Mouse (Mus musculus): ENCODE measurements around the gene Umad1. TPM values are rescaled to one million over a fixed set of nuclear protein-coding genes. Genes with fewer than 3 reads are reported as not detected.

The Umad1 gene
- total RNA-seq, 2 experiments from 2014 or later = 42.7 to 43.6 TPM

DNA sequence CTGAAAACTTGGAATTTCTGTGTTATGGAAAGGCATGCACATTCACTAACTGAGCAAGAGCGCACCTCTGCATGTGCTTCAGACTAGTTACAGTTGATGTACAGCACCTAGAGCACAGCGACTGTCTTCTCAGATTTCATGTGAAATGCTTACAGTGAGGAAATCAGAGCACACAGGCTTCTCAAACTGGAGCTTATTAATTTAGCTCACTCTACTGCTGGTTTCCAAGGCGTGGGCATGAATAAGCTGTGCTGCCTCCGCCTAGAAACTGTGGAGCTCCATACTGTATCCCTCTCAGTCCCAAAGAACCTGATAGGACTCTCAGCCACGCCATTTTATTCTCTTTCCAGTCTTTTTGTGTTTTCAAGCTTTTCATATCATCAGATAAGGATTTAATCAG is 144.0 kb downstream of the Umad1 start:
- no peak for DNase-seq (ENCODE audit: low spot score in 2 of 2)

DNA sequence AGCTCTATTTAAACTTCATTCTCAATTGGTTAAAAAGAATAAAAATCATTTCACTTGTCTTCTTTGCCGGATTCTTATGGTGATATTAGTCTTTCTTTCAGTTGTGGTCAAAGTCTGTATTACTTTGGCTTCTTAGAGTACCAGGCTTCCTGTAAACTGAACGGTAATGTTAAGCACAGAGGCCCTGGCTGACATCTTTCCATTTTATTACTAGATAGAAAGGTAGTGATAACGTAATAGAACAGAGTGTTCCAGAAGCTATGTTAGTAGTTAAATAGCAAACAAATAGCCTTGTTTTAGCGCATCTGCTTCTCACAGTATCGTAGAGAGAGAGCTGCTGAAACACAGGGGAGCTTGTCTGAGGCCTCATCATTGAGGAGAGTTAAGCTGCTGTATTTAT is 146.8 kb downstream of the Umad1 start:
- no peak for DNase-seq (ENCODE audit: low spot score in 2 of 2)
- intact Hi-C loops (cut with DNase I) = no loop called here

More for the DNA sequence above, 144.0 kb downstream of the Umad1 start:
- intact Hi-C loops (cut with DNase I) = no loop called here

DNA sequence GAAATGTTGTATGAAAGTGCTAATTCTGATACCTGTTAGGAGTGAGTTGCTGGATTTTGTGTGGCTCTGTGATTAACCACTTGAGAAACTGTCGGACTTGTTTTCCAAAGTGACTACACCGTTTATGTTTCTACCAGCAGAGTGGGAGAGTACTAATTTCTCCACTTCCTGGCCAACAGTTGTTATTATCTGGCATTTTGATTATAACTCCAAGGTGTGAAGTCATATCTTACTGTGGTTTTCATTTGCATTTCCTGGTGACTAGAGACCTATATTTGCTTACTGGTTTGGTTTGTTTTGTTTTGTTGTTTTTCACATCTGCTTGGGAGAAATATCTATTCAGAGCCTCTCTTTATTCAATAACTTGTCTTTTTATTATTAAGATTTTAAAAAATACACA is 149.2 kb downstream of the Umad1 start:
- intact Hi-C loops (cut with DNase I) = no loop called here
- DNase-seq (ENCODE audit: low spot score in 2 of 2) = no peak

DNA sequence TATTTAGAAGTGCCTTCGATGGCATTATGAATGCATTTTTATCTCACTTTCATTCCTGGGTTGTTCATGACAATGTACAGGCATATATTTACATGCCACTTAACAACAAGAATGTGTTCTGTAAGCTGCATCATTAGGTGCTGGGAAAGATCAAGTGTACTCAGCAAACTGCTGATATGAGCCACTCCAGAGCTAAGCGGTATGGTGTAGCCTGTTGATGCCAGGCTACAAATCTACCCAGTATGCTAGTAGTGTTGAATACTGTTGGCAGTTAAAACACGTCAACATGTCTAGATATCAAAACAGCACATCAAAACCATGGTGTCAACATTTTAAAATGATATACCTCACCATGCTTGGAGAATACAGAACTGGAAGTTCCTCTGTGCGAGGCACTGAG is 150.8 kb downstream of the Umad1 start:
- intact Hi-C loops (cut with DNase I) = loop anchor here (10.0 kb wide), 1 partner anchor 135 kb away; no protein-coding TSS in a partner anchor

DNA sequence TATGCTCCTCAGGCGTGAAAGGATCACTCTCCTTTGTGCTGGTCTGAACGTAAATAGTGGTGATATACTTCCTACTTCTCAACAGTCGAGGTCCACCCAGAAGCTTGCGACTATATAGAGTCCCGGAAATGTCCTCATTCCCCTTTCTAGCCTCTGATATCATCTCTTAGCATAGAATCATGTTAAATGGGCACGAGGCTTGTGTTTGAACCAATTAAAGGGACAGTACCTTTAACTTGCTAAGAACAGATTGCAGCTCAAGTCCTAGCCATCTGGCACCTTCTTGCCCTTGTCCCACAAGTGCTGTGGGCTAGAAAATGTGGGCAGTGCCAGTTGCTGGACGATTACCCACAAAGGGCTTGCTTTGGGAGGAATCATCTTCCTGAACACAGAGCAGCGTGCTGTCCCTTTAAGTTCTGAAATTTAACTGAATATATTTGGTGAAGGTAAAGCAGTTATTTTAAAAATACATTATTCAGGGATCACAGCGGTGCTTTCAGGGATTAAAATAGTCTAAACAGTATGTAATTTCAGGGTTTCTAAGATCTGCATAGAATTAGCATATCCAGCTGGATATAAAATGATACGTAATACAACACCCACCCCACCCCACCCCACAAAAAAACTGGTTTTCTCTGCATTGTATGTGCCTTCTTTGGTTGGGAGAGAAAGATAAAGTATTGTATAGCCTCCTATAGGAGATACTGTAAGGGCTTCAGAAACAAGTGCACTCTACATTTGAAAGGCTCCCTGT is 153.9 kb downstream of the Umad1 start:
- intact Hi-C loops (cut with DNase I) = loop anchor here (10.0 kb wide), 1 partner anchor 138 kb away; no protein-coding TSS in a partner anchor

More for the DNA sequence above, 150.8 kb downstream of the Umad1 start:
- DNase-seq (ENCODE audit: low spot score in 2 of 2) = no peak

DNA sequence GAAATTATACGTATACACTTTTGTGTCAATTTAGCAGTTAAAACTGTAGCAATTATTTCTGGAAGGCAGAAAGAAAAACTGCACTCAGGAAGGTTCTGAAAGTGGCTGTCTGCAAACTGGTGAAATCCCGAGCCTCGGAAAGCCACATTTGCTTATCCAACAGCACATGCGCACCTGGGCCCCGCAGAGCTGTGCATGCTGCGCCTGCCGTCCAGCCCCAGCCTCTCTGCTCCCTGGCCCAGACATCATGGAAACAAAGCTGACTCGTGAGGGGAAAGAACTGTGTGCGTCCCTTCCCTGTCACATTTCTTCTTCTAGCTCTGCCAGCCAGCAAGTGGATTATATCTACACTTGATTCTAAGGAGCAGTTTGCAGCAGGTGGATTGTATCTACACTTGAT is 154.9 kb downstream of the Umad1 start:
- DNase-seq (ENCODE audit: low spot score in 2 of 2) = peak; percentile 45 to 46
- intact Hi-C loops (cut with DNase I) = loop anchor here (10.0 kb wide), 1 partner anchor 139 kb away; no protein-coding TSS in a partner anchor

More for the DNA sequence above, 153.9 kb downstream of the Umad1 start:
- DNase-seq (ENCODE audit: low spot score in 2 of 2) = peak; percentile 30 to 45

DNA sequence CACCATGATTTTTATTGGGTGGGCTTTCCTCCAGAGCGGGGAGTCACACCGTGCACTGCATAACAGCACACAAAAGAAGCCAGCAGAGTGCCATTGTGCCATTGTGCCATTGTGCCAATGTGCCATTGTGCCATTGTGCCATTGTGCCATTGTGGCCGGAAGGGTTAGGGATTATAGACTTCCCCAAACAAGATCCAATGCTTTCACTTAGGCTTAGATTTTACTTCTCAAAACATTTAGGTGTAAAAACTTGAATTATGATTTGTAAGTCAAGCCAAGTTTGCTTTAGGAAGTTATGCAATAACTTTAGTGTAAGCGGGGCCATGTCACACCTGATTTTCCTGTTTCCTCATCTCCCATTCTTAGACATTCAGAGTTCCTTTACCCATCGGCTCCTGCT is 156.7 kb downstream of the Umad1 start:
- DNase-seq (ENCODE audit: low spot score in 2 of 2) = no peak
- intact Hi-C loops (cut with DNase I) = loop anchor here (10.0 kb wide), 1 partner anchor 141 kb away; no protein-coding TSS in a partner anchor

DNA sequence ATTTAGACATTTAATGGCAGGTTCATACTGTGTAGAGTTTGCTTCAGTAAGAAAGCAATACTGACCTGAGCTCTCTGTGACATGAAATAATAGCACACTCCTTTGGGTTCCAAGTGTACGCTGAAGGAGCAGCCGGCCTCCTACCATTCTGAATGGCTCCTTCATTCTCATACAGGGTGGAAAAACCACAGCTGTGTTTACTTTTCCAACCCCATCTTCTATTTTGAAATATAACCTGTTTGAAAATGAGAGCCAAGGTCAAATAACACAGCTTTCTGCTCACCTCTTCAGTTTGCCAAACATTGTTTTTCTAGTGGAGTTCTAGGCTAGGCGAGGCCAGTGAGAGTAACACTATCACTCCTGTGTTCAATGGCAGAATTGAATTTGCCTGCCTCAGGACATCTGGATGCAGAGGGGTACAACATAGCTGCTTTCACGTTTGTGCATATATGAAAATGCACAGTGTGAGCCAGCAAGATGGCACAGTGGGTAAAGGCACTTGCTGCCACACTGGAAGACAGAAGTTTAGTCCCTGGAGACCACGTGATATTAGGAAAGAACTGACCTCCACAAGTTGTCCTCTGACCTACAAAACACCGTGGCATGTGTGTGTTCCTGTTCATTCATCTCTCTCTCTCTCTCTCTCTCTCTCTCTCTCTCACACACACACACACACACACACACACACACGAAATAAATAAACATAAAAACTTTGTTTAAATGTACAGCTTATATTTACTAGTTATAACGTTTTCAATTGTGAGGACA is 157.9 kb downstream of the Umad1 start:
- DNase-seq (ENCODE audit: low spot score in 2 of 2) = no peak
- intact Hi-C loops (cut with DNase I) = loop anchor here (10.0 kb wide), 1 partner anchor 142 kb away; no protein-coding TSS in a partner anchor

DNA sequence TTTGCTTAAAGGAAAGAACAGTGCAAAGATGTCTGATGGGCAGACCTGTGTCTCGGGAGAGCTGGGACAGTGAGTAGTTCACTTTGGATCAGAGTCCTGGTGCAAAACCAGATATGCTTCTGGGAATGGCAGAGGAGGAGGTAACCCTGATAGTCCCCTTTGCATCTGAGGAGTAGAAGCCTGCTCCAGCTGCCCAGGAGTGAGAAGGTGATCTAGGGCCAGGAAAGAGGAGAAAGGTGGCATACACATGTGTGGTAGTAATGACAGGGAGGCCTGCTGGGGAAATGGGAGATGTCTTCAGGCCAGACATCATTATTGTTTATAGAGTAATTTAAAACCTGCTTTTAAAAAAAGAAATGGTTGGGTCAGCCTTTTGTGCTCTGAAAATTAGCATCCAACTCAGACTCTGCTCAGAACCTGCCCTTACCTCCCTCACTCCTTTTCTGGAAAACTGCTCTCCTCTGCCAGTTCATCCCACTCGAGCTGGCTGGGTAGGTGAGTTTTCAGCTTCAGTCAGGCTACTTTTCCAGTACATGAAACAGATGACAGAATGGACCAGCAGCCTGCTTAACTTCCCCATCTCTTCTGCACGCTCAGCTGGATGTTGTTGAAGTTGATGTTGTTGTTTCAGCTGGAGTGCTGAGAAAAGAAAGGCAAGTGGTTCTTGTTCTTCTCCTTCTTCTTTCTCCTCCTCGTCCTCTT is 160.5 kb downstream of the Umad1 start:
- intact Hi-C loops (cut with DNase I) = loop anchor here (10.0 kb wide), 1 partner anchor 145 kb away; no protein-coding TSS in a partner anchor

DNA sequence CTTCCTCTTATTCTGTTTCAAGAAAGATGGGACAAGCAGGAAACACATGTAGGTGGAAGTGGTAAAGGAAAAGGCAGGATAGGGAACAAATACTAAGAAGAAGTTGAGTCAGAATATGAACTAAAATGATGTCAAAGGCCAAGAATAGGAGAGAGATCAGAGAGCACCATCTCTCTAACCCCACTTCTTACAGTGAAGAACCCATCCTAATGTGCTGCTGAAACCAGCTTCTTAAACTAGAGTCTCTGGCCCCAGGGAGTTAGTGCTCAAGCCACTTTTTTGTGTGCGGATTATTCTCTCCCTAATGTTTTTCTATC is 161.1 kb downstream of the Umad1 start:
- intact Hi-C loops (cut with DNase I) = no loop called here

More for the DNA sequence above, 160.5 kb downstream of the Umad1 start:
- DNase-seq (ENCODE audit: low spot score in 2 of 2) = no peak

DNA sequence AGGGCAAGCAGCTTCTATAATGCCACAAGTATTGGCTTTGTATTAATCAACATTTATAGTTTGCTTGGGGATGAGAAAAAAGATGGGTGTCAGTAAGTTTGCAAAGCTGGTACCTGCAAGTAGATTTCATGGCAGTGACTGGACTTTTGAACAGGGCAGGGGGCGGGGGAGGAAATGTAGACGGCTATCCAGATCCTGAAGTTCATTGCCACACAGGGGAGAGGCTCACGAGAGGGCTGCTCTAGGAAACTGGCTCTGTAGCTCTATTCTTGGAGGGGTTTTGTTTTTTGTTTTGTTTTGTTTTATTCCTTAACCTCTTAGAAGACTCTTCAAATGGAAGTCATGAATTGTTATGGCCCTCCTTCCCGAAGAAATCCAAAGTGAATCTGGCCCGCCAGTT is 162.3 kb downstream of the Umad1 start:
- intact Hi-C loops (cut with DNase I) = no loop called here
- no peak for DNase-seq (ENCODE audit: low spot score in 2 of 2)

More for the DNA sequence above, 161.1 kb downstream of the Umad1 start:
- DNase-seq (ENCODE audit: low spot score in 2 of 2) = no peak

DNA sequence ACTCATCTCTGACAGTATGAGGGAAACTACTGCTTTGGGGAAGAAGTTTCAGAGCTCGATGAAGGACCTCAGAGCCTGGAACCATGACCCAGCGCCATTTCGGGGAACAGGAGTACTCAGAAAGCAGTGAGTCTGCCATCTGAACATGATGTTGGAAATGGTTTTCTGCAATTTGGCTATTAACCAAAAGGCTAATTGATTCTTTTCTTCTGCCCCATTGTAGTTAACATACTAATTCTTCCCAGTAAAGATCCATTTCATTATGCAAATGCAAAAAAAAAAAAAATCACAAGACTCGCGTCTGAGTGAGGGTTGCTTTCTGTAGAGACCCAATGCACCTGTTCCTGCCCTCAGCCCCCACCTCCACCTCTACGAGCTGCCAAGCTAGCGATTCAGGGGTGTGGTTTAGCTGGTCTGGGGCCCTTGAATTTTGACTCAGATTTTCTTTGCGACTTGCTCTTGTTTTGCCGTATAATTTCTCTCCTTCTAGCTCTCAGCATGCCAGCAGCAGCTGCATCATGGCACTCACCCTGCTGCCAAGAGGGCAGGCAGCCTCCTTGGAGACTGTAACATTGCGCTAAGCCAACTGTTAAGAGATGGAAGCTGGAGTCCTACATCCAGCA is 163.0 kb downstream of the Umad1 start:
- no peak for DNase-seq (ENCODE audit: low spot score in 2 of 2)
- intact Hi-C loops (cut with DNase I) = no loop called here

DNA sequence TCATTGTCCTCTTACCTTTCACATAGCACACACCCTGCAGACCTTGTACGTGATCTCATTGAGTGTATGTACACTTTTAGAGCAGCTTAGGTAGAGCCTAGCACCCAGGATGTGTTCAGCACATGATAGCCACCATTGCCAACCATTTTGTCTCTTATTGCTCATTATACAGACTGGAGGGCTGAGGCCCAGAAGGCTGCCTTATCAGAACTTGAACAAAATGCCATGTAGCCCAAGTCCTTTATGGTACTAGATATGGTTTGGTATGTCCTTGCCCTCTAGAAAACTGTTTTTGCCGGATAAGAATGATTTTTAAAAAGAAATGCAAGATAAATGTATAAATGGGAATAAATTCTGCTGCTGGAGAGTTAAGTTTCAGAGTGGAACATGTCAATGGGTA is 164.1 kb downstream of the Umad1 start:
- intact Hi-C loops (cut with DNase I) = no loop called here
- DNase-seq (ENCODE audit: low spot score in 2 of 2) = no peak

DNA sequence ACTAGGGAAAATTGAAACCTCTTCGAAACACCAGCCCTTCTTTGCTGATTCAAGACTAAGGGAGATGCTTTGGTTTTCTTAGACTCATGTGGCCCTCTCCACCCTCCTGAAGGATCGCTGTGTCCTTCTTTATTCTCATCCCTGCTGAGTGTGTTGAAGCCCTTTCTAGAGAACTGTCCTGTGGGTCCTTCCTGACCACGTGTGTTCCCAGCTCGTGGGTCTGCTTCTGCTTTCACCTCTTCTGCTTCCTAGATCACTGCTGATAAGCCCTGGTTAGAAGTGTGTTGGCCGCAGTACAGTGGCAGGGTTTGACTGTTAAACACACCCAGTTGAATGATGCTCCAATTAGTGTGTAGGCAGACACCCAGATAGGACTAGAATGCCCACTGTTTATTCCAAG is 168.6 kb downstream of the Umad1 start:
- DNase-seq (ENCODE audit: low spot score in 2 of 2) = no peak
- intact Hi-C loops (cut with DNase I) = no loop called here

DNA sequence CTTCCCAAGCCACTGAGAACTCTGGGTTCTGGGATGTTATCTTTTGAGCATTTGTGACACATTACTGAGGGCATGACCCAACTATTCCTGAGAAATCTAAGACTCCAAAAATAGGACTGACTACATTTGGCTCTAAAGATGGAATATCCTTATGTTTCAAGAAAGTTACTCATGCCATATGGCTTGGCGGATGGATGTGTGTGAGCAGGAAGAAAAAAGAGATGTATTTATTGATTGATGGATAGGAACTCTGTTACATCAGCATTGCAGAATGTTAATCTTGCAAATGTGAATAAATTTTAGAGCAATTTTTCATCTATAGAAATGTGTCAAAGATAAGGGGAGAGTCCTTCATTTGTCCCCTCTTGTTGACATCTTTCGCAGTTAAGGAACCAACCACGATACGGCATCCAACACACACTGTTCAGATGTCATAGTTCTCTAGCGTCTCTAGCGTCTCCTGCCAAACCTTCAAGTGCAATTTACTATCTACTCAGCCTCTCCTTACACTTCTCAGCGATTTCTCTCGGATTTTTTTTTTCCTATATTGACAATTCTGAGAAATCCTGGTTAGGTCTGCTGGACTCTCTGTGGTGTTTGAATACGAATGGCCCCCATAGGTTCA is 171.6 kb downstream of the Umad1 start:
- intact Hi-C loops (cut with DNase I) = no loop called here
- DNase-seq (ENCODE audit: low spot score in 2 of 2) = no peak

DNA sequence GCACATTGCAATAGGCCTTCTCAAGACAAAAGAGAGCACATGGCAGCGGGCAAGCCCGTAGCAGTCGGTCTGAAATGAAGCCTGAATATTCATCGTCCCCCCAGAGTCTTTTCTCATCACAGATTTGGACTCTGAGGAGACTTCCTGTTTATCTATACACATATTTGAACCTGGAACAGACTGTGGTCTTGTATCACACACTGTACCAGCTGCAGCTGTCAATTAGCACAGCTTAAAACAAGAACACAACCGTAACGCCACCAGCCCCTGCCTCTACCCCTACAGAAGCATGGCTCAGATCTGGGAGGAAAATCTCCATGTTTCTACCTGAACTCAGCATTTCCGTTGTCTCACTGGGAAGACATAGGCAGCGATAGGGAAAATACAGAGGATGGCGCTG is 174.1 kb downstream of the Umad1 start:
- DNase-seq (ENCODE audit: low spot score in 2 of 2) = no peak
- intact Hi-C loops (cut with DNase I) = no loop called here

DNA sequence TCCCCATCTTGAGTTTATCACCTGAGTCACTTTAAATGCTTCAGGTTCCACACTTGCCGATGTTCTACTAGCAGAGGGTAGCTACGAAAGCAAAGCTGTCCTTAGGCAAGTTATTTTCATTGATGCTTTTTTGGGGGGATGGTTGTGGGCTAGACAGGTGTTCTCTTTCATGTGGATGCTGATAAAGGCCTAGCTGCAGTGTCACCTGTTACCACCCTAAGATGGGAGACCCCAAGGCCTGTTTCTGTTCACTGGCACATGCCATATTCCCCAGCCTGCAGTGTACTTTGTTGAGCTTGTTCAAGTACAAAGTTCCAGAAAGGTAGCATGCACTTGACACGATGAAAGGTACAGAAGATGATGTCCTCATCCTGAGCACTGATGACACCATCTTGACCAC is 178.8 kb downstream of the Umad1 start:
- intact Hi-C loops (cut with DNase I) = no loop called here
- no peak for DNase-seq (ENCODE audit: low spot score in 2 of 2)

DNA sequence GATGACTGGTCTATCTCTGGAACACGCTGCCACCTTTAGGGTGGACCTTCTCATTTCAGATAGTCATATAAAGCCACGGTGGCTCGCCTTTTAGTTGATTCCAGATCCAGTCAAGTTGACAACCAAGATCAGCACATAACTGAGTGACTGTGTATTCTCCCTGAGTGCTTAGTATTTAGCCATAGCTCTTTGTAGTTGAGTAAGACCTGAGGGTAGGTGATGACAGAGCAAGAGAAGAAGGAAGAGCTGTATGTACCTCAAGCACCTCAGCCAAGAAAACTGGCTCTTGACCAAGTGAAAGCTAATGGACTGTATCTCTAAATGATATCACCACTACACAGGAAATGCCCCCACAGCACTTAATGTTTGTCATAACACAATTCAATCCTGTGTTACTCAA is 182.7 kb downstream of the Umad1 start:
- intact Hi-C loops (cut with DNase I) = no loop called here
- no peak for DNase-seq (ENCODE audit: low spot score in 2 of 2)

DNA sequence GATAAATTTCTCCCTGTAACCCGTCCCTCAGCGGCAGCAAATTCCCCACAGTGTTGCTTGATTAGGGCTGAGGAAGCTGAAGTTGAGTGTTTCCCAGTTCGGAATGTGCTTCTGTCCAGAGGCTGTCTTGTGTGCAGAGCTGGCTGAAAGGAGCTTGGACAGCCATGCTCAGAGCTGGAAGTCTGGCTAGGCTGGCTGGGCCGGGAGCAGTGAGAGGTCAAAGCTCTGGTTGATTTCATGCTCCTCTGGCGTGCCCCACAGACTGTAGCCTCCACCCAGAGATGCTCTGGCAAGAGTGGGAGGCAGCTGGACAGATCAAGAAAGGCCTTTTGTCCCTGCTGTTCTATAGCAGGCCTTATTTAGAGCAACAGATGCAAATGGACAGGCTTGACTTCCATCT is 187.7 kb downstream of the Umad1 start:
- DNase-seq (ENCODE audit: low spot score in 2 of 2) = peak; percentile 14 to 20
- intact Hi-C loops (cut with DNase I) = no loop called here

Measured in left cerebral cortex, postnatal 36 days (tissue).